Mouse (Mus musculus) macrophage (primary cell): Measurements from ENCODE around the gene Daxx. TPM values are rescaled to one million over a fixed set of nuclear protein-coding genes. Genes with fewer than 3 reads are reported as not detected.

Experiments used
- polyA plus RNA-seq: library from polyadenylated mRNA; stranded (reverse); fragments of 250-400 nt; gene quantifications from 3 replicates; pipeline ENCODE4 v1.2.4, GENCODE M21; 2018; ENCODE audit warnings: inconsistent platforms

Daxx gene
- polyA plus RNA-seq, 1 experiment from 2014 or later = 32.1 TPM

Other genes with a start within 250 kb of the Daxx start
- gene Hnrnpm, start 222.6 kb upstream of the Daxx start, polyA plus RNA-seq = 138 to 351 TPM (median 174 TPM) in 3 replicates
- 31.4 to 62.1 TPM (median 56.3 TPM) in 3 replicates for gene March2, start 190.7 kb upstream of the Daxx start, polyA plus RNA-seq
- gene Rab11b, start 148.9 kb upstream of the Daxx start, polyA plus RNA-seq = 103 to 129 TPM (median 115 TPM) in 3 replicates
- 5.8 to 23.0 TPM (median 12.1 TPM) in 3 replicates for gene Angptl4, start 127.6 kb upstream of the Daxx start, polyA plus RNA-seq
- 5.5 to 10.9 TPM (median 9.8 TPM) in 3 replicates for gene Kank3, start 98.9 kb upstream of the Daxx start, polyA plus RNA-seq
- 746 to 2,425 TPM (median 1,878 TPM) in 3 replicates for gene Rps28, start 84.9 kb upstream of the Daxx start, polyA plus RNA-seq
- gene Ndufa7, start 84.8 kb upstream of the Daxx start, polyA plus RNA-seq = 105 to 236 TPM (median 213 TPM) in 3 replicates
- gene Cd320, start 66.3 kb upstream of the Daxx start, polyA plus RNA-seq = 2.0 to 5.0 TPM (median 4.1 TPM) in 3 replicates
- gene Gm7029, start 35.6 kb upstream of the Daxx start, polyA plus RNA-seq = not detected in 3 replicates
- 1.3 to 6.1 TPM (median 2.3 TPM) in 3 replicates for gene Kifc1, start 18.8 kb upstream of the Daxx start, polyA plus RNA-seq
- 1.8 TPM in 1 of 3 replicates, not detected in the others for gene Platr17, start 4.3 kb upstream of the Daxx start, polyA plus RNA-seq
- gene Tapbp, start 6.5 kb downstream of the Daxx start, polyA plus RNA-seq = 235 to 575 TPM (median 237 TPM) in 3 replicates
- 18.2 to 24.0 TPM (median 21.3 TPM) in 3 replicates for gene Zbtb22, start 6.5 kb downstream of the Daxx start, polyA plus RNA-seq
- 36.9 to 101 TPM (median 53.4 TPM) in 3 replicates for gene Rgl2, start 20.1 kb downstream of the Daxx start, polyA plus RNA-seq
- gene Pfdn6, start 30.9 kb downstream of the Daxx start, polyA plus RNA-seq = 39.8 to 92.0 TPM (median 50.8 TPM) in 3 replicates
- 10.9 to 27.3 TPM (median 11.8 TPM) in 3 replicates for gene Wdr46, start 31.2 kb downstream of the Daxx start, polyA plus RNA-seq
- 4.0 to 11.7 TPM (median 6.8 TPM) in 3 replicates for gene B3galt4, start 42.1 kb downstream of the Daxx start, polyA plus RNA-seq
- gene Vps52, start 46.4 kb downstream of the Daxx start, polyA plus RNA-seq = 30.3 to 39.3 TPM (median 30.5 TPM) in 3 replicates
- gene Rps18, start 46.6 kb downstream of the Daxx start, polyA plus RNA-seq = 829 to 1,952 TPM (median 1,389 TPM) in 3 replicates
- 2,418 to 4,239 TPM (median 2,994 TPM) in 3 replicates for gene H2-K1, start 90.9 kb downstream of the Daxx start, polyA plus RNA-seq
- 12.0 to 17.2 TPM (median 17.1 TPM) in 3 replicates for gene Ring1, start 115.3 kb downstream of the Daxx start, polyA plus RNA-seq
- gene H2-Ke6, start 118.6 kb downstream of the Daxx start, polyA plus RNA-seq = 28.2 to 38.3 TPM (median 35.6 TPM) in 3 replicates
- 67.7 to 120 TPM (median 117 TPM) in 3 replicates for gene Slc39a7, start 122.3 kb downstream of the Daxx start, polyA plus RNA-seq
- 15.5 to 33.4 TPM (median 20.0 TPM) in 3 replicates for gene Rxrb, start 122.4 kb downstream of the Daxx start, polyA plus RNA-seq
- gene Col11a2, start 130.0 kb downstream of the Daxx start, polyA plus RNA-seq = 0.79 to 1.6 TPM (median 1.2 TPM) in 3 replicates
- 0.25 to 1.4 TPM (median 0.62 TPM) in 3 replicates for gene H2-Oa, start 182.9 kb downstream of the Daxx start, polyA plus RNA-seq
- 19.1 to 57.0 TPM (median 47.3 TPM) in 3 replicates for gene H2-DMa, start 210.1 kb downstream of the Daxx start, polyA plus RNA-seq
- 130 to 435 TPM (median 155 TPM) in 3 replicates for gene Brd2, start 213.2 kb downstream of the Daxx start, polyA plus RNA-seq
- gene H2-DMb2, start 233.9 kb downstream of the Daxx start, polyA plus RNA-seq = 1.2 to 2.2 TPM (median 1.8 TPM) in 3 replicates
- 26.4 to 54.6 TPM (median 34.2 TPM) in 3 replicates for gene H2-DMb1, start 243.7 kb downstream of the Daxx start, polyA plus RNA-seq